Mouse (Mus musculus): ENCODE measurements around the gene Gm45233.

- TF ChIP-seq CTCF (IDR thresholded peaks at IDR 0.05; ENCODE audit: low read depth) (no peak), EP300 (IDR thresholded peaks at IDR 0.05; ENCODE audit: low read depth) (no peak)
Observed at GRCm38 (mm10) chr7:43483236-43483635, 39.3 kb downstream of the Gm45233 start.

Measured in liver, postnatal 0 days (tissue).